Mouse (Mus musculus) lung, embryonic 15.5 days (tissue): ENCODE measurements around the gene Sgcg. TPM values are rescaled to one million over a fixed set of nuclear protein-coding genes. Genes with fewer than 3 reads are reported as not detected.

Source experiments
- ATAC-seq: fragments of 200-750 bp; cut with Nextera tagmentation; 2 replicates; pipeline ENCODE4 v1.8.0; 2017; ENCODE audit warnings: moderate number of reproducible peaks, borderline replicate concordance; ENCODE audit not compliant: low FRiP score, low TSS enrichment; ENCODE audit errors: extremely low read depth
- H3K27ac ChIP-seq: fragments of 300-500 bp; sonication (generic); 2 replicates; pipeline ENCODE4 v1.5.1; 2015; ENCODE audit warnings: moderate library complexity, mild to moderate bottlenecking, inconsistent platforms
- H3K27me3 ChIP-seq: fragments of 300-500 bp; sonication (generic); 2 replicates; pipeline ENCODE4 v1.6.1; 2015; ENCODE audit warnings: inconsistent platforms
- H3K36me3 ChIP-seq: fragments of 300-500 bp; sonication (generic); 2 replicates; pipeline ENCODE4 v1.6.1; 2015; ENCODE audit warnings: inconsistent platforms
- H3K4me1 ChIP-seq: fragments of 300-500 bp; sonication (generic); 2 replicates; pipeline ENCODE4 v1.6.1; 2015; ENCODE audit warnings: inconsistent platforms
- H3K4me2 ChIP-seq: fragments of 300-500 bp; sonication (generic); 2 replicates; pipeline ENCODE4 v1.6.1; 2015; ENCODE audit warnings: inconsistent platforms, mild to moderate bottlenecking, moderate library complexity
- H3K4me3 ChIP-seq: fragments of 300-500 bp; sonication (generic); 2 replicates; pipeline ENCODE4 v1.5.1; 2015; ENCODE audit warnings: mild to moderate bottlenecking, inconsistent platforms
- H3K9ac ChIP-seq: fragments of 300-500 bp; sonication (generic); 2 replicates; pipeline ENCODE4 v1.6.1; 2015; ENCODE audit warnings: inconsistent platforms
- H3K9me3 ChIP-seq: fragments of 300-500 bp; sonication (generic); 2 replicates; pipeline ENCODE4 v1.6.1; 2016; ENCODE audit warnings: inconsistent platforms
- WGBS: fragments of 180-500 bp; shearing (Covaris S2); methylation state at CpG from one replicate; pipeline ENCODE4 v1.1.7; 2015; 5-methylcytosine and 5-hydroxymethylcytosine counted together
- polyA plus RNA-seq: library from polyadenylated mRNA; unstranded; fragments of >200 nt; fragmentation: Nextera tagmentation; extraction: Ambion mirVana; gene quantifications from 2 replicates; pipeline ENCODE4 v1.2.1, GENCODE M21; 2015

The Sgcg gene
- polyA plus RNA-seq, 1 experiment from 2014 or later: 1.4 TPM

- Histone ChIP-seq H3K9me3 (no peaks in the 10 kb centered on the region), H3K4me2 (peak overlapping the region; percentile 93), H3K9ac (peak overlapping the region; percentile 72), H3K4me1 (0 out of 2 replicates have a peak, but pooled peaks cover 3% of the 10 kb centered on the region), H3K27ac (peak overlapping the region; percentile 85), H3K36me3 (no peaks in the 10 kb centered on the region), H3K27me3 (no peaks in the 10 kb centered on the region), H3K4me3 (peak overlapping the region; percentile 88)
- ATAC-seq: peak; percentile 98
- under 1% methylated on average over 46 of the region's 52 CpGs for WGBS
Observed at GRCm38 (mm10) chr14:61172548-61173158, 85.6 kb downstream of the Sgcg start.

- Histone ChIP-seq H3K9ac (no peak overlapping the region), H3K36me3 (no peaks in the 10 kb centered on the region), H3K4me3 (no peak overlapping the region), H3K27ac (no peak overlapping the region; the same call in 1 of the 2 replicates), H3K4me2 (no peak overlapping the region), H3K4me1 (0 out of 2 replicates have a peak, but pooled peaks cover 3% of the 10 kb centered on the region), H3K27me3 (no peaks in the 10 kb centered on the region), H3K9me3 (no peaks in the 10 kb centered on the region)
- WGBS: 79% methylated on average over 5 of the region's 5 CpGs
- ATAC-seq: no peak
Observed at GRCm38 (mm10) chr14:61171261-61171970, 86.9 kb downstream of the Sgcg start.

Other genes with a start within 250 kb of the Sgcg start
- gene Tnfrsf19, start 212.0 kb downstream of the Sgcg start, polyA plus RNA-seq: 96.5 and 105 TPM in 2 replicates
- 2.2 and 2.3 TPM in 2 replicates for gene Sacs, start 120.0 kb downstream of the Sgcg start, polyA plus RNA-seq
- gene Arl11, start 51.3 kb upstream of the Sgcg start, polyA plus RNA-seq: 0.88 and 1.1 TPM in 2 replicates
- 8.6 and 8.7 TPM in 2 replicates for gene Ebpl, start 101.9 kb upstream of the Sgcg start, polyA plus RNA-seq
- 42.3 and 42.4 TPM in 2 replicates for gene Kpna3, start 181.4 kb upstream of the Sgcg start, polyA plus RNA-seq